Mouse (Mus musculus) kidney, embryonic 14.5 days (tissue): ENCODE data around the gene Vmn1r219. TPM values are rescaled to one million over a fixed set of nuclear protein-coding genes. Genes with fewer than 3 reads are reported as not detected.
"Not testable (repeated sequence)": the region's sequence is repeated elsewhere in the genome, so short reads cannot be mapped to it uniquely, and the experiment has no call there.

Experiments used
- ATAC-seq: fragments of 200-750 bp; cut with Nextera tagmentation; 2 replicates; pipeline ENCODE4 v1.8.0; 2017; ENCODE audit warnings: moderate number of reproducible peaks, mild to moderate bottlenecking, moderate TSS enrichment, moderate library complexity; ENCODE audit not compliant: low FRiP score, low TSS enrichment
- H3K27ac ChIP-seq: fragments of 300-500 bp; sonication (generic); 2 replicates; pipeline ENCODE4 v1.5.1; 2014; ENCODE audit warnings: low read depth, mild to moderate bottlenecking, low read length, moderate library complexity, mixed read lengths
- H3K27me3 ChIP-seq: fragments of 300-500 bp; sonication (generic); 2 replicates; pipeline ENCODE4 v1.6.1; 2014; ENCODE audit warnings: mild to moderate bottlenecking, low read length; ENCODE audit not compliant: control insufficient read depth, insufficient read depth
- H3K36me3 ChIP-seq: fragments of 300-500 bp; sonication (generic); 2 replicates; pipeline ENCODE4 v1.6.1; 2014; ENCODE audit warnings: low read length, mixed read lengths; ENCODE audit not compliant: control insufficient read depth, insufficient read depth
- H3K4me1 ChIP-seq: fragments of 300-500 bp; sonication (generic); 2 replicates; pipeline ENCODE4 v1.6.1; 2014; ENCODE audit warnings: low read length, mixed read lengths; ENCODE audit not compliant: control insufficient read depth, insufficient read depth
- H3K4me2 ChIP-seq: fragments of 300-500 bp; sonication (generic); replicated peaks from 2 replicates; pipeline ENCODE4 v1.6.1; 2014; ENCODE audit warnings: low read depth, mild to moderate bottlenecking, low read length
- H3K4me3 ChIP-seq: fragments of 300-500 bp; sonication (generic); 2 replicates; pipeline ENCODE4 v1.5.1; 2014; ENCODE audit warnings: mild to moderate bottlenecking, low read length
- H3K9ac ChIP-seq: fragments of 300-500 bp; sonication (generic); 2 replicates; pipeline ENCODE4 v1.6.1; 2014; ENCODE audit warnings: low read depth, mild to moderate bottlenecking, low read length, moderate library complexity
- H3K9me3 ChIP-seq: fragments of 300-500 bp; sonication (generic); 2 replicates; pipeline ENCODE4 v1.6.1; 2016; ENCODE audit warnings: low read length; ENCODE audit not compliant: control insufficient read depth
- WGBS: fragments of 180-500 bp; shearing (Covaris S2); extraction: QIAGEN DNeasy Blood & Tissue Kit; methylation state at CpG from one replicate; pipeline ENCODE4 v1.1.7; 2014; 5-methylcytosine and 5-hydroxymethylcytosine counted together
- polyA plus RNA-seq: library from polyadenylated mRNA; unstranded; fragments of >200 nt; fragmentation: Nextera tagmentation; extraction: Ambion mirVana; gene quantifications from 2 replicates; pipeline ENCODE4 v1.2.1, GENCODE M21; 2014

The Vmn1r219 gene
- polyA plus RNA-seq, 1 experiment from 2014 or later = 0.03 TPM

GRCm38 (mm10) chr13:23203885-23204284 is 44.8 kb downstream of the Vmn1r219 start:
- H3K4me2 ChIP-seq, H3K4me3 ChIP-seq, H3K27ac ChIP-seq, H3K36me3 ChIP-seq, H3K4me1 ChIP-seq, H3K27me3 ChIP-seq, H3K9ac ChIP-seq, H3K9me3 ChIP-seq, ATAC-seq: not testable (repeated sequence)
- 80% methylated on average over 1 of the region's 1 CpGs for WGBS

GRCm38 (mm10) chr13:23213827-23214226 is 54.7 kb downstream of the Vmn1r219 start, which contains the start of gene Vmn1r221:
Gene Vmn1r221 (plus strand): TSS chr13:23214127.
- WGBS = 88% methylated on average over 2 of the region's 2 CpGs

More at GRCm38 (mm10) chr13:23213827-23214226, 54.7 kb downstream of the Vmn1r219 start, which contains the start of gene Vmn1r221:
- H3K9me3 ChIP-seq, H3K4me1 ChIP-seq, H3K27me3 ChIP-seq, H3K27ac ChIP-seq, H3K9ac ChIP-seq, H3K4me3 ChIP-seq, H3K36me3 ChIP-seq, H3K4me2 ChIP-seq, ATAC-seq: not testable (repeated sequence)

Other genes starting within 250 kb of the Vmn1r219 start
- gene Vmn1r213, start 151.7 kb upstream of the Vmn1r219 start, polyA plus RNA-seq = not detected in 2 replicates
- not detected in 2 replicates for gene Vmn1r214, start 128.9 kb upstream of the Vmn1r219 start, polyA plus RNA-seq
- not detected in 2 replicates for gene Vmn1r215, start 91.3 kb upstream of the Vmn1r219 start, polyA plus RNA-seq
- not detected in 2 replicates for gene Vmn1r217, start 41.1 kb upstream of the Vmn1r219 start, polyA plus RNA-seq
- gene Vmn1r218, start 26.2 kb upstream of the Vmn1r219 start, polyA plus RNA-seq = not detected in 2 replicates
- not detected in 2 replicates for gene Vmn1r220, start 28.7 kb downstream of the Vmn1r219 start, polyA plus RNA-seq
- gene Vmn1r221, start 54.8 kb downstream of the Vmn1r219 start, polyA plus RNA-seq = not detected in 2 replicates
- gene Vmn1r222, start 76.6 kb downstream of the Vmn1r219 start, polyA plus RNA-seq = not detected in 2 replicates
- not detected in 2 replicates for gene Vmn1r223, start 87.8 kb downstream of the Vmn1r219 start, polyA plus RNA-seq
- 43.9 and 55.5 TPM in 2 replicates for gene Zfp322a, start 209.9 kb downstream of the Vmn1r219 start, polyA plus RNA-seq